Mouse (Mus musculus): Measurements from ENCODE around the gene Rpl18. TPM values are rescaled to one million over a fixed set of nuclear protein-coding genes. Genes with fewer than 3 reads are reported as not detected.

Gene Rpl18
- polyA plus RNA-seq, 1 experiment from 2014 or later, result 1,218 TPM

GRCm38 (mm10) chr7:45719180-45719579 lies 3.9 kb downstream of the Rpl18 start:
- Histone ChIP-seq H3K4me1 (peaks cover 61% of the 10 kb centered on the region), H3K4me3 (peak overlapping the region; percentile 74), H3K27me3 (ENCODE audit: low read depth, poor library complexity, severe bottlenecking) (no peaks in the 10 kb centered on the region), H3K9me3 (replicated peaks) (no peaks in the 10 kb centered on the region), H3K36me3 (peaks cover 55% of the 10 kb centered on the region), H3K27ac (peak overlapping the region; percentile 94)
- DNase-seq (ENCODE audit: low spot score), result no peak
- 82% methylated on average over 10 of the region's 10 CpGs for WGBS

DNA sequence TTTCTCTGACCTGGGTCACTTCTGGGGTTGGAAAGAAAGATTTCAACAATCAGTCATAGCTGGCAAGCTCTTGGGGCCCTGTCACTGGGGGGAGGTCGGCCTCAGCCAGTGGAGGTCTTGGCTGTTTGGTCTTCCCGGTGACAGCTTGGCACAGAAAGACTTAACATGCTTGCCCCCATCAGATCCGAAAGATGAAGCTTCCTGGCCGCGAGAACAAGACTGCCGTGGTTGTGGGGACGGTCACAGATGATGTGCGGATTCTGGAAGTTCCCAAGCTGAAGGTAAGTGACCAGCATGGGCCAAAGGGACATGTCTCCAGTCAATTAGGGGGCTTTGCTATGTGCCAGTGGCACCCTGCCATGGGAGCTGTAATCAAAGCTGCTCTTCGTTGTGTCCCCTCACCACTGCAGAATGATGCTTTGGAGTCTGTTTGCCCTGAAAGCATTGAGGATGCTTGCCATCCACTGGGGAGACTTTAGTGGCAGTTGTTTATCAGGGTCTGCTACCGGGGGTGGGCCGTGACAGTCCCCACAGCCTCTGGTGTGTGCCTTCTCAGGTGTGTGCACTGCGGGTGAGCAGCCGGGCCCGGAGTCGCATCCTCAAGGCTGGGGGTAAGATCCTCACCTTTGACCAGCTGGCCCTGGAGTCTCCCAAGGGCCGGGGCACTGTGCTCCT lies 4.6 kb downstream of the Rpl18 start:
- Histone ChIP-seq H3K27ac (no peak overlapping the region), H3K27me3 (ENCODE audit: low read depth, poor library complexity, severe bottlenecking) (no peaks in the 10 kb centered on the region), H3K4me3 (peak overlapping the region; percentile 74), H3K9me3 (replicated peaks) (no peaks in the 10 kb centered on the region), H3K4me1 (peaks cover 54% of the 10 kb centered on the region), H3K36me3 (peaks cover 62% of the 10 kb centered on the region)
- 93% methylated on average over 16 of the region's 16 CpGs for WGBS
- DNase-seq (ENCODE audit: low spot score), result no peak

- no peak for DNase-seq (ENCODE audit: low spot score)
- peaks cover 46% of the 10 kb centered on the region for H3K4me1 ChIP-seq
- H3K4me3 ChIP-seq, result peak within 1 kb of the TSS; percentile 74; the same call in 1 of the 2 replicates
- peak within 1 kb of the TSS; percentile 19; the same call in 1 of the 2 replicates for H3K27ac ChIP-seq
- H3K27me3 ChIP-seq (ENCODE audit: low read depth, poor library complexity, severe bottlenecking), result no peaks in the 10 kb centered on the region
- 84% methylated on average over 14 of the region's 14 CpGs for whole genome bisulfite sequencing
- no peaks in the 10 kb centered on the region for H3K9me3 ChIP-seq (replicated peaks)
- H3K36me3 ChIP-seq, result peaks cover 70% of the 10 kb centered on the region
These were observed 5.4 kb downstream of the Rpl18 start, which contains the start of gene Fam83e for GRCm38 (mm10) chr7:45720413-45721233. TSS of gene Fam83e (plus strand) at chr7:45721212.

DNA sequence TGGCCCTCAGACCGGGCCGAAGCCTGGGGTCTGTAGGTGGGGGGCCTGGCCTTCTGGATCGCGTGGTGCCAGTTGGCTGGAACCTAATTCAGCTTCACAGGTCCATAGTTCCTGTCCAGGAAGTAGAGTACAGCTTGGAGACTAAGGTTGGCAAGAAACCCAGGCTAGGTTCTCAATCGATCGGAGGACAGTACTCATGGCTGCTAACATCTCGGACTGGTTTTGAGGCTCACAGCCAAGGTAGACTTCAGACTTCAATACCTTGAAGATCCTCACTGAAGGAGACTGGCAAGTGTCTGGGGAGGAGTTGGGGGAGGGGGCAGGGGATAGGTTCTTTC lies 5.9 kb downstream of the Rpl18 start:
- H3K4me1 ChIP-seq, result peaks cover 41% of the 10 kb centered on the region
- H3K27ac ChIP-seq, result no peak overlapping the region
- peaks cover 76% of the 10 kb centered on the region for H3K36me3 ChIP-seq
- DNase-seq (ENCODE audit: low spot score), result no peak
- no peak overlapping the region for H3K4me3 ChIP-seq
- H3K9me3 ChIP-seq (replicated peaks), result no peaks in the 10 kb centered on the region
- no peaks in the 10 kb centered on the region for H3K27me3 ChIP-seq (ENCODE audit: low read depth, poor library complexity, severe bottlenecking)
- WGBS, result 82% methylated on average over 7 of the region's 7 CpGs

- no peaks in the 10 kb centered on the region for H3K9me3 ChIP-seq (replicated peaks)
- peaks cover 35% of the 10 kb centered on the region for H3K4me1 ChIP-seq
- DNase-seq (ENCODE audit: low spot score), result no peak
- H3K27ac ChIP-seq, result peak overlapping the region; percentile 19; the same call in 1 of the 2 replicates
- peak overlapping the region; percentile 10; the same call in 1 of the 2 replicates for H3K4me3 ChIP-seq
- H3K36me3 ChIP-seq, result peaks cover 82% of the 10 kb centered on the region
- H3K27me3 ChIP-seq (ENCODE audit: low read depth, poor library complexity, severe bottlenecking), result no peaks in the 10 kb centered on the region
- whole genome bisulfite sequencing, result 66% methylated on average over 13 of the region's 13 CpGs
These were observed 6.5 kb downstream of the Rpl18 start for GRCm38 (mm10) chr7:45721642-45722347.

GRCm38 (mm10) chr7:45722348-45722713 lies 7.1 kb downstream of the Rpl18 start:
- no peak for DNase-seq (ENCODE audit: low spot score)
- Histone ChIP-seq H3K4me3 (peak overlapping the region; percentile 10; the same call in 1 of the 2 replicates), H3K27ac (peak overlapping the region; percentile 19; the same call in 1 of the 2 replicates), H3K4me1 (peaks cover 30% of the 10 kb centered on the region), H3K36me3 (peaks cover 87% of the 10 kb centered on the region), H3K27me3 (ENCODE audit: low read depth, poor library complexity, severe bottlenecking) (no peaks in the 10 kb centered on the region), H3K9me3 (replicated peaks) (no peaks in the 10 kb centered on the region)
- WGBS, result 75% methylated on average over 13 of the region's 13 CpGs

GRCm38 (mm10) chr7:45723301-45723700 lies 8.0 kb downstream of the Rpl18 start:
- H3K9me3 ChIP-seq (replicated peaks), result no peaks in the 10 kb centered on the region
- 88% methylated on average over 4 of the region's 4 CpGs for WGBS
- DNase-seq (ENCODE audit: low spot score), result no peak
- peaks cover 97% of the 10 kb centered on the region for H3K36me3 ChIP-seq
- no peak overlapping the region for H3K27ac ChIP-seq
- no peaks in the 10 kb centered on the region for H3K27me3 ChIP-seq (ENCODE audit: low read depth, poor library complexity, severe bottlenecking)
- H3K4me3 ChIP-seq, result no peak overlapping the region
- peaks cover 30% of the 10 kb centered on the region for H3K4me1 ChIP-seq

- Histone ChIP-seq H3K4me1 (peaks cover 29% of the 10 kb centered on the region), H3K27ac (no peak overlapping the region), H3K36me3 (peaks cover 100% of the 10 kb centered on the region), H3K27me3 (ENCODE audit: low read depth, poor library complexity, severe bottlenecking) (no peaks in the 10 kb centered on the region), H3K4me3 (no peak overlapping the region), H3K9me3 (replicated peaks) (no peaks in the 10 kb centered on the region)
- DNase-seq (ENCODE audit: low spot score), result no peak
- 93% methylated on average over 14 of the region's 14 CpGs for WGBS
These were observed 8.5 kb downstream of the Rpl18 start for GRCm38 (mm10) chr7:45723781-45724180.

- WGBS, result 93% methylated on average over 9 of the region's 9 CpGs
- no peak for DNase-seq (ENCODE audit: low spot score)
- H3K36me3 ChIP-seq, result peaks cover 100% of the 10 kb centered on the region
These were observed 9.9 kb downstream of the Rpl18 start for GRCm38 (mm10) chr7:45725151-45725550.

GRCm38 (mm10) chr7:45725713-45726112 lies 10.5 kb downstream of the Rpl18 start, which contains the start of gene Spaca4:
TSS of gene Spaca4 (minus strand) at chr7:45725813.
- no peaks in the 10 kb centered on the region for H3K27me3 ChIP-seq (ENCODE audit: low read depth, poor library complexity, severe bottlenecking)
- WGBS, result 93% methylated on average over 11 of the region's 11 CpGs
- peaks cover 22% of the 10 kb centered on the region for H3K4me1 ChIP-seq
- no peak within 1 kb of the TSS for H3K27ac ChIP-seq
- H3K4me3 ChIP-seq, result peak within 1 kb of the TSS; percentile 7; the same call in 1 of the 2 replicates
- peaks cover 97% of the 10 kb centered on the region for H3K36me3 ChIP-seq
- DNase-seq (ENCODE audit: low spot score), result no peak
- H3K9me3 ChIP-seq (replicated peaks), result no peaks in the 10 kb centered on the region

More at GRCm38 (mm10) chr7:45725151-45725550, 9.9 kb downstream of the Rpl18 start:
- no peak overlapping the region for H3K27ac ChIP-seq
- no peaks in the 10 kb centered on the region for H3K27me3 ChIP-seq (ENCODE audit: low read depth, poor library complexity, severe bottlenecking)
- no peak overlapping the region for H3K4me3 ChIP-seq
- H3K9me3 ChIP-seq (replicated peaks), result no peaks in the 10 kb centered on the region
- H3K4me1 ChIP-seq, result peaks cover 20% of the 10 kb centered on the region

- Histone ChIP-seq H3K36me3 (peaks cover 90% of the 10 kb centered on the region), H3K4me1 (peaks cover 26% of the 10 kb centered on the region), H3K27ac (no peak overlapping the region), H3K4me3 (no peak overlapping the region), H3K27me3 (ENCODE audit: low read depth, poor library complexity, severe bottlenecking) (no peaks in the 10 kb centered on the region), H3K9me3 (replicated peaks) (no peaks in the 10 kb centered on the region)
- WGBS, result 94% methylated on average over 10 of the region's 10 CpGs
- no peak for DNase-seq (ENCODE audit: low spot score)
These were observed 11.2 kb downstream of the Rpl18 start for GRCm38 (mm10) chr7:45726419-45726818.

- H3K9me3 ChIP-seq (replicated peaks), result no peaks in the 10 kb centered on the region
- no peaks in the 10 kb centered on the region for H3K27me3 ChIP-seq (ENCODE audit: low read depth, poor library complexity, severe bottlenecking)
- H3K4me1 ChIP-seq, result peaks cover 18% of the 10 kb centered on the region
- WGBS, result 84% methylated on average over 3 of the region's 3 CpGs
- H3K4me3 ChIP-seq, result no peak overlapping the region
- peaks cover 78% of the 10 kb centered on the region for H3K36me3 ChIP-seq
- no peak overlapping the region for H3K27ac ChIP-seq
- DNase-seq (ENCODE audit: low spot score), result no peak
These were observed 12.4 kb downstream of the Rpl18 start for GRCm38 (mm10) chr7:45727625-45728024.

Measured in limb, embryonic 10.5 days (tissue).